Mouse (Mus musculus): Measurements from ENCODE around the gene Olfr530.

Gene Olfr530

DNA sequence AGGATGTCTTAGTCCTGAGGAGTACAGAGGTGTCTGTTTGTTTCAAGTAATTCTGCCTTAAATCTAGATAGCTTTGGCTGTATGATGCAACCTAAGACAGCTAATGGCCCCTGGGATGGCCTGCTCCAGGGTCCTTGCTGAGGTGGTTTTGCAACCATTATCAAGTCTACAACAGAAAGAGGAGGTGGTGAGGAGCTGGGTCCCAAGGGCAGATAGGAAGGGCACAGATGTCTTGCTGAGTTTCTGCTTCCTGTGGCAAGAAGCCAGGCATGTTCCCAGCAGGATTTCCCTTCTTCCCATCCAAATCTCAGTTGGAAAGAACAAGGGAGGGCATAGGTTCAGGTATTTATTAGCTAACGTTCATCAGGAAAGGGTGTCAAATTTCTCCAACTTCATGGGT lies at the start of gene Olfr530:
TSS of gene Olfr530 (minus strand) at position 101 of the 400 bp plus-strand sequence.
- no peak for DNase-seq (ENCODE audit: extremely low spot score)

DNA sequence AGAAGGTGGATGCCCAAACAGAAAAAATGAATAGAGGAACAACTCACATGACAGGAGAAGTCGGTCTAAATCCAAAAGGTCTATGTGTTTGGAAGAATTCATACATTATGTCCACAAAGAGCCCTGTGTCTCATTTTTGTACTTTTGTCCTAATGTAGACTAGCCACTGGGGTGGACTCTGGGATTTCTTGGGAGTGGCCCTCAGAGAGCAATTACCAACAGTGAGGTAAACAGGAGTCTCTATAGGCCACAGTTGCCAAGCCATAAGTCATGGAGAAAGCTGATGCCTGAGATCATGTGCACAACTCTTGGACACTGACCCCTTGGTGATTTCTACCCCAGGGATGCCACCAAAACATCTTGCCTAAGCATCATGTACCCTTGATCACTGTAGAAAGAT lies 45.4 kb upstream of the Olfr530 start, which contains the start of gene Olfr532:
TSS of gene Olfr532 (minus strand) at position 101 of the 400 bp plus-strand sequence.
- no peak for DNase-seq (ENCODE audit: extremely low spot score)

DNA sequence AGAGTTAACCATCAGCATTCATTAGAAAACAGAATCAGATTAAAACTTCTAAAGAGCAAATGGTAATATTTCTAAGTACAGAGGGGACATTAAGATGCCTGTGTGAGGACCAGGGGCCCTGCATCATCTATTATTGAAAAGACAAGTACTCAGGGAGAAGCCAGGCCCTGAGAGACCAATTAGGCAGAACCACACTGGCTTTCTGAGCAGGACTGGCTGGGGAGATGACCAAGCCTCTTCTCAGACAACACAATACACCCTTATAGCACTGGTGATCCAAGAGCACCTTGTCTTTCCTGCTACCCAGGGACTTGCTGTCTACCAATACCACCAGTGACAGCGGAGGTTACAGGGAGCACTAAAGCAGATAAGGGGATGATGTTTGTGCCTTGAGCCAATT lies 26.7 kb upstream of the Olfr530 start, which contains the start of gene Olfr531:
TSS of gene Olfr531 (minus strand) at position 101 of the 400 bp plus-strand sequence.
- DNase-seq (ENCODE audit: extremely low spot score): no peak

DNA sequence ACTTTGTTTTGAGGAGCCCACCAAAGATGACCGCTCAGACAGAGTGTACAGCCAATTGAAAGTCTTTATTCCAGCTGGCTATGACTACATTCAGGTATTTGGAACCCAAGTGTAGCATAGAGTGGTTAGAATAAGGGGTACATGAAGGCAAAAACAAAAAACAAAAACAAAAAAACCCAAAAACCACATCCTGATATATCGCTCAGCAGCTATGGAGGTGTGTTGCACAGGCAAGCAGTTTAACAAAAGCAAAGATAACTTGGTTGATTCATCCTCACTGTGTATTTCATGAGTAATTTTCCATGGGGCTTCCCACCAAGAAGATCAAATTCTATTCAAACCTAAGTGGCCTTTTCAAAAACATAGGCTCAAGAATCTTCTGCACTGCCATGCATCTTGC lies 780 bp upstream of the Olfr530 start:
- no peak for DNase-seq (ENCODE audit: extremely low spot score)

DNA sequence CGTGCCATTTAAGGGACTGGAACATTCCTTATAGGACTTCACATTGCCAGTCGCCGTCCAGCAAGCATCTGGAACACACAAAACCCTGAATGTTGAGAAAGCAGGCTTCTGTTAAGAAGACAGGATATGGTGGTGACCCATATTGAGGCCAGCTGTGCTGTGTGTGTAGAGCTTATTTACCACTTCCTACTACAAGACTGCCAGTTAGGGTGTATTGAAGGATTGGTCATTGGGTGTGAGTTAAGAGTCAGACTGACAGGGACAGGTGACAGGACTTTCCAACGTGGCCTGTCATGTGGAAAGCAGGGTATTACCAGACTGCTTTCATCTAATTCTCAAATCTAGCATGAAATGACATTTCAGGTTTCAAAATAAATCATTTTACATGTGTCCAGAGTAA lies 1.8 kb downstream of the Olfr530 start:
- DNase-seq (ENCODE audit: extremely low spot score): no peak

DNA sequence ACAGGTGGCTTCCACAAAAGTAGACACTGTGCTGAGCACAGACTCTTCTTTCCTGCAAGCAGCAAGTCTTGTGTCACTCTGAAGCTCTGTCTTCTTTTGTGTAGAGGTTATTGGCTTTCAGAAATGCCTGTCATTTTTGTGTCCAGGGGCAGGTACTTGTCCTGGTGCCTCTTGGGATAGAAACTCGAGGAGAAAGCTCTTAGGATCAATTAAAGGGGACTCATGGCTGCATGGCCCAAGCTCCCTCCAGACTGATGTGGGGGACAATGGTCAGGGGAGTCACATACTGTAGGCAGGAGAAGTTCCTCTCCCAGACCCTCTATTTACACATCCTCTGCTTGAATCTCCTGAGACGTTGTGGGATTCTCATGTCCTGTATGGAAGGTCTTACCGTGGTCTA lies 14.6 kb downstream of the Olfr530 start, which contains the start of gene Olfr60:
TSS of gene Olfr60 (minus strand) at position 101 of the 400 bp plus-strand sequence.
- no peak for DNase-seq (ENCODE audit: extremely low spot score)

DNA sequence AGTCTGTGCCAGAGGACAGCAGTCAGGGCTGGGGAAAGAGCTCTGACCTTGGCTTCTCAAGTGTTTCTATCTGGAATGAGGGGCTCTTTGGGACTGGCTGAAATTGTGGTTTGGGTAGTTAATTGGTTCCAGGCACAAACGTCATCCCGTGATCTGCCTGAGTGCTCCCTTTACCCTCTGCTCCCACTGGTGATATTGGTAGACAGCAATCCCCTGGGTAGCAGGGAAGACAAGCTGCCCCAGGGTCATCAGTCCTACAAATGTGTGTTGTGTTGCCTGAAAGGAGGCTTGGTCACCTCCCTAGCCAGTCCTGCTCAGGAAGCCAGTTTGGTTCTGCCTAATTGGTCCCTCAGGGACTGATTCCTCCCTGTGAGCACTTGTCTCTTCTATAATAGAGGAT lies 42.4 kb downstream of the Olfr530 start, which contains the start of gene Olfr527:
TSS of gene Olfr527 (plus strand) at position 301 of the 400 bp plus-strand sequence.
- no peak for DNase-seq (ENCODE audit: extremely low spot score)

DNA sequence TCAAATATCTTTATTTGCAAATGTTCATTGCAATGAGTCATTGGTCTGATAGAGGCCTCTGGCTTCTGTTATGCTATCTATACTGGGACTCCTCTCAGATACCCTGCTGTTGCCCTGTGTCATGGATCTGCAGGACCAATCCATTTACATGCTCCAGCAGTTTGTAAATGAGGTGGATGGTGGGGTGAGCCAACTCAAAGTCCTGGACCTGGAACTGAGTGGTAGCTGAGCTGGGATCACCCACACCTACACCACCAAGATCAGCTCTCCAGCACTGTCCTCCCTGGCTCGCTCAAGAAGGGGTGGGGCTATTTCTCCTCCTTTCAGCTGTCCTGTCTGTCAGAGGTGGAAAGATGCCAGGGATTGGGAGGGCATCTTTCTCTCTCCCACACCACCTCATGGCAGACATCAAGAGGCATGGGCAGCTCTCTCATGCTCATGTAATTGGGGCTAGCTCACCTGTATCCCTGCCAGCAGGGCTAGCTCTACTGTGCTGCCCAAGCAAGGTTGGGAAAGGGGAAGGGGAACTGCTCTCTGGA lies 46.3 kb downstream of the Olfr530 start:
- DNase-seq (ENCODE audit: extremely low spot score): no peak
